Mouse (Mus musculus) midbrain, embryonic 12.5 days (tissue): ENCODE results near the gene Adk. TPM values are rescaled to one million over a fixed set of nuclear protein-coding genes. Genes with fewer than 3 reads are reported as not detected.
A peak's percentile ranks its signal among the peaks of the same experiment; 100 is the strongest.
"Not testable (repeated sequence)": the region's sequence is repeated elsewhere in the genome, so short reads cannot be mapped to it uniquely, and the experiment has no call there.

Experiments
- ATAC-seq: fragments of 200-750 bp; cut with Nextera tagmentation; 2 replicates; pipeline ENCODE4 v1.8.0; 2017; ENCODE audit warnings: low read depth, moderate TSS enrichment, moderate library complexity; ENCODE audit not compliant: low FRiP score
- H3K27ac ChIP-seq: fragments of 300-500 bp; sonication (generic); replicated peaks from 2 replicates; pipeline ENCODE4 v1.5.1; 2016; ENCODE audit warnings: mild to moderate bottlenecking
- H3K27me3 ChIP-seq: fragments of 300-500 bp; sonication (generic); 2 replicates; pipeline ENCODE4 v1.6.1; 2016; ENCODE audit warnings: mild to moderate bottlenecking
- H3K36me3 ChIP-seq: fragments of 300-500 bp; sonication (generic); 2 replicates; pipeline ENCODE4 v1.6.1; 2016
- H3K4me1 ChIP-seq: fragments of 300-500 bp; sonication (generic); 2 replicates; pipeline ENCODE4 v1.6.1; 2016
- H3K4me2 ChIP-seq: fragments of 300-500 bp; sonication (generic); replicated peaks from 2 replicates; pipeline ENCODE4 v1.6.1; 2016; ENCODE audit warnings: mild to moderate bottlenecking, moderate library complexity
- H3K4me3 ChIP-seq: fragments of 300-500 bp; sonication (generic); 2 replicates; pipeline ENCODE4 v1.5.1; 2016; ENCODE audit warnings: mild to moderate bottlenecking
- H3K9ac ChIP-seq: fragments of 300-500 bp; sonication (generic); replicated peaks from 2 replicates; pipeline ENCODE4 v1.6.1; 2016; ENCODE audit warnings: mild to moderate bottlenecking, moderate library complexity
- H3K9me3 ChIP-seq: fragments of 300-500 bp; sonication (generic); 2 replicates; pipeline ENCODE4 v1.6.1; 2016; ENCODE audit warnings: mild to moderate bottlenecking
- WGBS: fragments of 180-500 bp; shearing (Covaris S2); methylation state at CpG from one replicate; pipeline ENCODE4 v1.1.7; 2016; 5-methylcytosine and 5-hydroxymethylcytosine counted together
- polyA plus RNA-seq: library from polyadenylated mRNA; unstranded; fragments of >200 nt; fragmentation: Nextera tagmentation; extraction: Ambion mirVana; gene quantifications from 2 replicates; pipeline ENCODE4 v1.2.1, GENCODE M21; 2016

Adk gene
- polyA plus RNA-seq, 1 experiment from 2014 or later: 84.3 TPM

DNA sequence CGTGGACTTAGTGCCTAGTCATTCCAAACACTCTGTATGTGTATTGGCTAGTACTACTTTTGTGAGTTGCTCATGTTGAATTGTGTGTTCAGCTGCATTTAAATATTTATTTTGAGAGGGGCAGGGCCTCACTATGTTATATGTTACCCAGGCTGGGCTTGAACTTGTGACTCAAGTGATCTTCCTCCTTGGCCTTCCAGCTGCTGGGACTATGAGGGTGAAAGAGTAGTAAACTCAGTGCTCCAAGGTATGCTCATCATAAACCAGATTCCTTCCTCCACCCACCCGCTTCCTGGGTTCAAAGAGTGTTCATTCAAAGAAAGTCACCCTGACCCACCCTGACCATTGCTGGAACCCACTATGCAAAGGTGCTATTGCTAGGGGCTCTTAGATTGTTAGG, 434.8 kb downstream of the Adk start:
- H3K36me3 ChIP-seq: not testable (repeated sequence)

GRCm38 (mm10) chr14:21488426-21489115, 436.2 kb downstream of the Adk start:
- not testable (repeated sequence) for H3K4me3 ChIP-seq, H3K4me2 ChIP-seq, H3K9me3 ChIP-seq, H3K9ac ChIP-seq, H3K36me3 ChIP-seq, H3K4me1 ChIP-seq, H3K27me3 ChIP-seq, ATAC-seq
- 75% methylated on average over 8 of the region's 9 CpGs for WGBS
- peak overlapping the region; percentile 64 for H3K27ac ChIP-seq

More for the DNA sequence above, 434.8 kb downstream of the Adk start:
- H3K4me2 ChIP-seq, H3K9ac ChIP-seq, H3K4me1 ChIP-seq, H3K27me3 ChIP-seq, ATAC-seq, H3K27ac ChIP-seq, H3K9me3 ChIP-seq, H3K4me3 ChIP-seq: not testable (repeated sequence)
- 96% methylated on average over 2 of the region's 2 CpGs for WGBS

- no peak overlapping the region for H3K4me2 ChIP-seq
- no peaks in the 10 kb centered on the region for H3K36me3 ChIP-seq
- no peak overlapping the region for H3K4me3 ChIP-seq
- H3K9ac ChIP-seq: no peak overlapping the region
- H3K9me3 ChIP-seq: no peaks in the 10 kb centered on the region
- peak overlapping the region; percentile 64 for H3K27ac ChIP-seq
- peaks cover 8% of the 10 kb centered on the region for H3K4me1 ChIP-seq
- no peak for ATAC-seq
- 47% methylated on average over 3 of the region's 3 CpGs for WGBS
- no peaks in the 10 kb centered on the region; the same call in 1 of the 2 replicates for H3K27me3 ChIP-seq
These were observed 436.7 kb downstream of the Adk start for GRCm38 (mm10) chr14:21489116-21489485.

GRCm38 (mm10) chr14:21490141-21490540, 437.8 kb downstream of the Adk start:
- H3K4me3 ChIP-seq: no peak overlapping the region
- no peaks in the 10 kb centered on the region; the same call in 1 of the 2 replicates for H3K27me3 ChIP-seq
- no peak overlapping the region for H3K27ac ChIP-seq
- H3K9me3 ChIP-seq: no peaks in the 10 kb centered on the region
- ATAC-seq: no peak
- 83% methylated on average over 4 of the region's 4 CpGs for WGBS
- no peaks in the 10 kb centered on the region for H3K36me3 ChIP-seq
- H3K4me1 ChIP-seq: peaks cover 8% of the 10 kb centered on the region
- no peak overlapping the region for H3K9ac ChIP-seq
- H3K4me2 ChIP-seq: no peak overlapping the region

Other genes starting within 250 kb of the Adk start
- 0.29 and 0.34 TPM in 2 replicates for gene Plau, start 215.9 kb upstream of the Adk start, polyA plus RNA-seq
- gene Vcl, start 123.2 kb upstream of the Adk start, polyA plus RNA-seq: 25.2 and 26.3 TPM in 2 replicates
- gene Ap3m1, start 66 bp upstream of the Adk start, polyA plus RNA-seq: 121 TPM in 2 replicates